Mouse (Mus musculus) forebrain, embryonic 10.5 days (tissue): ENCODE data around the gene A730061H03Rik. TPM values are rescaled to one million over a fixed set of nuclear protein-coding genes. Genes with fewer than 3 reads are reported as not detected.

Experiments
- DNase-seq: peaks from one replicate; pipeline ENCODE4 v3.0.0-alpha.2; 2017; ENCODE audit warnings: low spot score; ENCODE audit errors: extremely low spot score
- H3K27ac ChIP-seq: fragments of 300-500 bp; sonication (generic); 2 replicates; pipeline ENCODE4 v1.5.1; 2016; ENCODE audit warnings: mild to moderate bottlenecking
- H3K27me3 ChIP-seq: fragments of 300-500 bp; sonication (generic); 2 replicates; pipeline ENCODE4 v1.6.1; 2016; ENCODE audit warnings: mild to moderate bottlenecking; ENCODE audit not compliant: poor library complexity, severe bottlenecking
- H3K36me3 ChIP-seq: fragments of 300-500 bp; sonication (generic); replicated peaks from 2 replicates; pipeline ENCODE4 v1.6.1; 2016; ENCODE audit warnings: mild to moderate bottlenecking, moderate library complexity
- H3K4me1 ChIP-seq: fragments of 300-500 bp; sonication (generic); 2 replicates; pipeline ENCODE4 v1.6.1; 2016
- H3K4me3 ChIP-seq: fragments of 300-500 bp; sonication (generic); 2 replicates; pipeline ENCODE4 v1.5.1; 2016; ENCODE audit warnings: mild to moderate bottlenecking, moderate library complexity
- H3K9me3 ChIP-seq: fragments of 300-500 bp; sonication (generic); 2 replicates; pipeline ENCODE4 v1.6.1; 2016; ENCODE audit warnings: mild to moderate bottlenecking, moderate library complexity
- WGBS: fragments of 180-500 bp; shearing (Covaris S2); methylation state at CpG from one replicate; pipeline ENCODE4 v1.1.7; 2016; 5-methylcytosine and 5-hydroxymethylcytosine counted together
- polyA plus RNA-seq: library from polyadenylated mRNA; unstranded; fragments of >200 nt; fragmentation: Nextera tagmentation; extraction: Ambion mirVana; gene quantifications from 2 replicates; pipeline ENCODE4 v1.2.1, GENCODE M21; 2016

Gene A730061H03Rik
- not detected in 2 replicates for polyA plus RNA-seq

DNA sequence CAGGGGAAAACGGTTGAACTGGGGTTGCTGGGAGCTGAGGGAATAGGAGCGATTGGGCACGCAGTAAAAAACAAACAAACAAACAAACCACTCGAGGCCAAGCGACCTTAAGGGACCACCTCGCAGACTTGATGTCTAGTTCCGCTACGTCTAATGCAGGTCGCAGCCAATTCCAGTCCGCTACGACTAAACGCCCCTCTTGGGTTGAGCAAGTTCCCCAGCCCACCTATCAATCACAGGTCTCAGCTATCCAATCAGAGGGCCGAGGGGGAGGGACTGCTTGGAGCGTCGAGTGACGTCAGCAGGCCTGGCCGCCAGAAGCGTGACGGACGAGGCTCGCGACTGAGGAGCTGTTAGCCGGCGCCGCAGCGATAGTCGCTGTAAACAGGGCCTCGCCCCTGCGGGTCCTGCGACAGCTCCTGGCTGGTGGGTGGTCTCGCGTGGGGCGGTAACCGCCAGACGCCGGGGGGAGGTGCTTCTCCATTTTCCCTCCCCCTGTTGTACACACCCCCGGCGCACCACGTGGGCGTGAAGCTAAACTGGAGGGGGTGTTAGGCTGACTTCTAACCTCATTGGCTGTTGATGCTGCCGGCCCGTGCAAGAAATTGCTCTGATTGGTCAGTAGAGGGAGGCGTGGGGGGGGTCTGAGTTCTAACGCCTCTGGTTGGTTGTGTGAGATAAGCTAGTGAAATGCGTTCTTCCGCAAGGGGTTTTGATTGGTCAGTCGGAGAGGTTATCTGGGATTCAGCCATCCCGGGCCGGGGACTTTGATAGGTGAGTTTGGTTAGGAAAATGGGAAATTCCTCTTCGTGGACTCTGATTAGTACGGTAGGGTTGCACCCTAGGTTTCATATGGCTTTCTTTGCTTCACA, at the start of gene A730061H03Rik:
Gene A730061H03Rik, minus strand, starts transcription at position 205 of the 872 bp plus-strand sequence.
- peaks cover 23% of the 10 kb centered on the region for H3K36me3 ChIP-seq
- peak within 1 kb of the TSS; percentile 94 for H3K27ac ChIP-seq
- H3K27me3 ChIP-seq: no peaks in the 10 kb centered on the region
- peak; percentile 98 for DNase-seq
- peak within 1 kb of the TSS; percentile 66 for H3K4me3 ChIP-seq
- no peaks in the 10 kb centered on the region for H3K9me3 ChIP-seq
- WGBS: under 1% methylated on average over 51 of the region's 51 CpGs
- peaks cover 25% of the 10 kb centered on the region for H3K4me1 ChIP-seq

DNA sequence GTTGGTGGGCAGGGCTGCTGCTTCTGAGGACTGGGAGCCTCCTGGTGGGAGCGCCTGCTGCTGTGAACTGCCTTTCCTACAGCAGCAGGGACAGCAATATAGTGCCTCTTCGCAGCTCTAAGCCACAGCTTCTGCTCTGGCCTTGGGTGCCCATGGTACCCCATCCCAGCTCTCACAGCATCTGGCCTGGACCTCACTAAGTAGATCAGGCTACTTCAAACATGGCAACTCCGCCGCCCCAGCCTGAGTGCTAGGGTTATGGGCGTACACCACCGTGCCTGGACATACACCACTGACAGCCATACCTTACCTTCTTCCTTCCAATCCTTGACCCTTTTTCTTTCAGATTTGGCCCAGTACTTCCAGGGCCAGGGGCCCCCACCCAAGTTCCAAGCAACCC, 48.1 kb upstream of the A730061H03Rik start:
- H3K36me3 ChIP-seq: peaks cover 65% of the 10 kb centered on the region
- no peaks in the 10 kb centered on the region for H3K9me3 ChIP-seq
- 91% methylated on average over 6 of the region's 6 CpGs for WGBS
- H3K27me3 ChIP-seq: no peaks in the 10 kb centered on the region
- no peak overlapping the region for H3K27ac ChIP-seq
- no peak for DNase-seq
- H3K4me3 ChIP-seq: no peak overlapping the region
- peaks cover 14% of the 10 kb centered on the region for H3K4me1 ChIP-seq

DNA sequence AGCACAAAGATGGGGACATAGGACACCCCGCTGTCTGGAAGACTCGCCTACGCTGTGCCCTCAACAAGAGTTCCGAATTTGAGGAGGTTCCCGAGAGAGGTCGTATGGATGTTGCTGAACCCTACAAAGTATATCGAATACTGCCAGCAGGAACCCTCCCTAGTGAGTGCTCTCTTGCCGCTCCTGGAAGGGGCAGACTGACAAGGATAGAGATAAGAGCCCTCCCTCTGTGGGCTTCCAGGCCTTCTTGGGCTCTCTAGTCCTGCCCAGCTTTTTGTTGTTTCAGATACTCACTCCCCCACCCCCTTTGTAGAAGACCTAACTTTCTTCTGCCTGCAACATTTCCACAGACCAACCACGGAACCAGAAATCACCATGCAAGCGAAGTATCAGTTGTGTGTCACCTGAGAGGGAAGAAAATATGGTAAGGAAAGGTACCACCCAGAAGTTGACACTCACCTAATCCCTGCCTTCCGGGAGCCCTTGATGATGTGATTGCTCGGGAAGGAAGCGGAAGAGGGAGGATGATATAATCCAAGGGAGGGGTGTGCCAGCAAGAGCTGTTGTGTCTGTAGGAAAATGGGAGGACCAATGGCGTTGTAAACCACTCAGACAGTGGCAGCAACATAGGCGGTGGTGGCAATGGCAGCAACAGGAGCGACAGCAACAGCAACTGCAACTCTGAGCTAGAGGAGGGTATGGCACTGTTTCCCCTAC, 45.7 kb upstream of the A730061H03Rik start:
- H3K4me1 ChIP-seq: peaks cover 15% of the 10 kb centered on the region
- DNase-seq: no peak
- no peak overlapping the region for H3K4me3 ChIP-seq
- no peaks in the 10 kb centered on the region for H3K27me3 ChIP-seq
- 96% methylated on average over 16 of the region's 16 CpGs for WGBS
- H3K27ac ChIP-seq: no peak overlapping the region
- no peaks in the 10 kb centered on the region for H3K9me3 ChIP-seq
- peaks cover 89% of the 10 kb centered on the region for H3K36me3 ChIP-seq

DNA sequence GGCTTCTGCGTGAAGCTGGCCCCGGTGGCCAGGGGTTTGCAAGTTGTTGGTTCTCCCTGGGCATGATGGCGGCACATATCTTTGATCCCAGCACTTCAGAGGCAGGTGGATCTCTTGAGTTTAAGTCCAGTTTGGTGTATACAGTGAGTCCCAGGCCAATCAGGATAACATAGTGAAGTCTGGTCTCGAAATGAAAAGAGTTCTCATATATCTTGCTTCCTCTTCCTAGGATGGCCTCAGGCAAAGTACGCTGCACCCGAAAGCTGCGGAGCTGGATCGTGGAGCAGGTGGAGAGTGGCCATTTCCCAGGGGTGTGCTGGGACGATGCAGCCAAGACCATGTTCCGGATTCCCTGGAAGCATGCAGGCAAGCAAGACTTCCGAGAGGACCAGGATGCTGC, 44.6 kb upstream of the A730061H03Rik start:
- H3K27me3 ChIP-seq: no peaks in the 10 kb centered on the region
- peaks cover 92% of the 10 kb centered on the region for H3K36me3 ChIP-seq
- 93% methylated on average over 11 of the region's 11 CpGs for WGBS
- no peak overlapping the region; the same call in 1 of the 2 replicates for H3K4me3 ChIP-seq
- H3K4me1 ChIP-seq: peaks cover 15% of the 10 kb centered on the region
- H3K27ac ChIP-seq: no peak overlapping the region
- DNase-seq: no peak
- no peaks in the 10 kb centered on the region for H3K9me3 ChIP-seq

DNA sequence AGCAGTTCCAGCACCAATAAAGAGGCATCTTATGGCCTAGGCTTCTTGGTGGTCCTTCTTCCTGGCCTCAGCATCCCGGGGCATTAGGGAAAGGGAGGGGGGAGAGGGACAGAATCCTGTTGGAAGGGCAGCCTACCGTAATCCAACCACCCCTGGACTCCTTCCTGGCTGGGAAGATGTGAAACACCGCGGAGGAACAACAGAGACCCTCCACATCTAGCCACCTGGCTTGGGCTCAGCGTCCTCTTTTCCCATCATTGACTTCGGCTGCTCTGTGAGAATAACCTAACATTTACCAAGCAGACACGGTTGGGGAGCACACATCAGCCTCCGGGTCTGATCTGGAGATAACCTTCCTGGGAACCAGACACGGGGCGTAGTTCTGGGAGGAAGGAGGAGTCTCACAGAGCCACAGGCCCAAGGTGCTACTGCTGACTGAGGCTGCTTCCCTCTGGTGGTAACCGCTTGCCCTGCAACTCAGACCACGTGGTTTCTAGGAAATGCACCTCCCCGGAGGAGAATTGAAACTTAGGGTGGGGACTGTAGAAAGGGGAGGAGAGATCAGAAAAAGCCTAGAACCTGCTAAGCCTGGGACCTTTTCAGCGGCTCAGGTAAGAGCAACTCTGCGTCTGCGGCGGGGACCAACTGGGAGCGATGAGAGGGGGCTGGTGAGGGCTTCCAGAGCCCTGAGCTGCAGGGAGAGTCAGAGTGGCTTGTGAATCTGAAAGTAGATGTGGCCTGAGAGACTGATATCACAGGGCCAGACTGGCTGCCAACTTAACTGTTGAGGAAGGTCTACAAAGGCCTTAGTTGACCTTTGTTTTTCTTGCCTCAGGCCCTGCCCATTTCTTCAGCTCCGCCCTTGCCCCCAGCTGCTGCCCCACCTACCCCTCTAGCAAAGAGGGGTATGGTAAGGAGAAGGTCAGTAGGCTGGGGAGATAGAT, 43.7 kb upstream of the A730061H03Rik start:
- 23% methylated on average over 19 of the region's 19 CpGs for WGBS

DNA sequence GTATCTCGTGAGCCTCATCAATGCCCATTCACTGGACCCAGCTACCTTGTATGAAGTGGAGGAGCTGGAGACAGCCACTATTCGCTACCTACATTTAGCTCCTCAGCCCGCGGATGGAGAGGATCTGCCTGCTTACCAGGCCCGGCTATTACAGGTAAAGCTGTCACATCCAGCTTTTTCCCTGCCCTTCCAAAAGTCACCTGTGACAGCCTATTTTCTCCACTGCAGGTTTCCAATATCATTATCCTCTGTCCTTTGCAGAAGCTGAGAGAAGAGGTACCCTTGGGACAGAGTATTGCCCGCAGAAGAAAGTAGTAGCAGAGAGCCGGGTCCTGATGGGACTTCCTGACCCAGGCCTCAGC, 43.0 kb upstream of the A730061H03Rik start, which contains the start of gene Irf9:
Gene Irf9, plus strand, starts transcription at position 301 of the 362 bp plus-strand sequence.
- 89% methylated on average over 7 of the region's 7 CpGs for WGBS
- Histone ChIP-seq H3K27ac (peak within 1 kb of the TSS; percentile 78), H3K36me3 (peaks cover 92% of the 10 kb centered on the region), H3K4me3 (peak within 1 kb of the TSS; percentile 42), H3K9me3 (no peaks in the 10 kb centered on the region), H3K4me1 (peaks cover 15% of the 10 kb centered on the region), H3K27me3 (no peaks in the 10 kb centered on the region)
- no peak for DNase-seq

More for the DNA sequence above, 43.7 kb upstream of the A730061H03Rik start:
- H3K27me3 ChIP-seq: no peaks in the 10 kb centered on the region
- peak overlapping the region; percentile 42 for H3K4me3 ChIP-seq
- H3K27ac ChIP-seq: peak overlapping the region; percentile 78
- DNase-seq: peak; percentile 83
- H3K9me3 ChIP-seq: no peaks in the 10 kb centered on the region
- peaks cover 92% of the 10 kb centered on the region for H3K36me3 ChIP-seq
- peaks cover 15% of the 10 kb centered on the region for H3K4me1 ChIP-seq

DNA sequence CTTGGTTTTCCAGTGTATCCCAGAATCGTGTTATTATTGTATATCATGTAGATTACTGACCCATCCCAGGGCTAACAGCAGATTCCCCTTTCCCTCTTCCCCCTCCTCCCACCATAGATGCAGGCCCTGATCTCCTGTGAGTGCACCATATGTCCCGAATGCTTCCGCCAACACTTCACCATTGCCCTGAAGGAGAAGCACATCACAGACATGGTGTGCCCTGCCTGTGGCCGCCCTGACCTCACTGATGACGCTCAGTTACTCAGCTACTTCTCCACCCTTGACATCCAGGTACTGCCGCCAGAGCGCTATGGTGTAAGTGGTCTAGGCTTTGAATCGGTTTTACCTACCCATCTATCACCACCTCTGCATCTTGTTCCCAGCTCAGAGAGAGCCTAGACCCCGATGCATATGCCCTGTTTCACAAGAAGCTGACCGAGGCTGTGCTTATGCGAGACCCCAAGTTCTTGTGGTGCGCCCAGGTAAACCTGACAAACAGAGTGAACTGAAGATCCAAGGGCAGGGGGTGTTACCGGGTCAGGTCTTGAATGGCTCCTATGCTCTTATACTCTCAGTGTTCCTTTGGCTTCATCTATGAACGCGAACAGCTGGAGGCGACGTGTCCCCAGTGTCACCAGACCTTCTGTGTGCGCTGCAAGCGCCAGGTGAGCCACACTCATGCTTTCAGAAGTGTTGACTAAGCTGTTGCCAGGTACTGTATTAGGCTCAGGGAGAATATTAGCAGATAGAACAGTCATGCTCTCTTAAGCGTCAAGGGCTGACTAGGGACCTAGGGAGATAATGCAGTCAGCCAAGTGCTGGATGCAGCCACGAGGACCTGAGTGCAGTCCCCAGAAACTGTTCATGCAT, 38.5 kb upstream of the A730061H03Rik start:
- Histone ChIP-seq H3K27ac (no peak overlapping the region), H3K4me3 (no peak overlapping the region)

DNA sequence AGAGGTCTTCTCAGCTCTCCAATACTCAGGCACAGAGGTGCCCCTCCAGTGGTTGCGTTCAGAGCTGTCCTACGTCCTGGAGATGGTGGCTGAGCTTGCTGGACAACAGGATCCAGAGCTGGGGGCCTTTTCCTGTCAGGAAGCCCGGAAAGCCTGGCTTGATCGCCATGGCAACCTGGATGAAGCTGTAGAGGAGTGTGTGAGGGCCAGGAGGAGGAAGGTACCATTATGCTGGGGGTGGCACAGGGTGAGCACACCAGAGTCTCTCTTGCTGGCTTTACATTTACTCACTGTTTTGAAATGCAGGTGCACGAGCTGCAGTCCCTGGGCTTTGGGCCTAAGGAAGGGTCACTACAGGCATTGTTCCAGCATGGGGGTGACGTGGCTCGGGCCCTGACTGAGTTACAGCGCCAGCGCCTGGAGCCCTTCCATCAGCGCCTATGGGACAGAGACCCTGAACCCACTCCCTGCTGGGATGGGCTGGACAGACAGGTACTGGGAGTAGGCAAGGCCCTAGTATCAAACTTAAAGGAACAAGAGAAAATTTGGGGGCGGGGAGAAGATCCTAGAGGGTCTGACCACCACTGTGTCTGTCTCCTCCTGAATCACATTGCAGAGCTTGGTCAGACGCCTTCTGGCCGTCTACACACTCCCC, 36.0 kb upstream of the A730061H03Rik start:
- WGBS: 84% methylated on average over 13 of the region's 13 CpGs
- H3K36me3 ChIP-seq: peaks cover 76% of the 10 kb centered on the region
- no peak overlapping the region for H3K4me3 ChIP-seq
- H3K27me3 ChIP-seq: no peaks in the 10 kb centered on the region
- H3K9me3 ChIP-seq: no peaks in the 10 kb centered on the region
- no peak overlapping the region for H3K27ac ChIP-seq
- H3K4me1 ChIP-seq: peaks cover 33% of the 10 kb centered on the region
- no peak for DNase-seq

More for the DNA sequence above, 38.5 kb upstream of the A730061H03Rik start:
- no peak for DNase-seq
- Histone ChIP-seq H3K4me1 (peaks cover 16% of the 10 kb centered on the region), H3K36me3 (peaks cover 97% of the 10 kb centered on the region), H3K9me3 (no peaks in the 10 kb centered on the region), H3K27me3 (no peaks in the 10 kb centered on the region)
- 94% methylated on average over 21 of the region's 21 CpGs for whole genome bisulfite sequencing

DNA sequence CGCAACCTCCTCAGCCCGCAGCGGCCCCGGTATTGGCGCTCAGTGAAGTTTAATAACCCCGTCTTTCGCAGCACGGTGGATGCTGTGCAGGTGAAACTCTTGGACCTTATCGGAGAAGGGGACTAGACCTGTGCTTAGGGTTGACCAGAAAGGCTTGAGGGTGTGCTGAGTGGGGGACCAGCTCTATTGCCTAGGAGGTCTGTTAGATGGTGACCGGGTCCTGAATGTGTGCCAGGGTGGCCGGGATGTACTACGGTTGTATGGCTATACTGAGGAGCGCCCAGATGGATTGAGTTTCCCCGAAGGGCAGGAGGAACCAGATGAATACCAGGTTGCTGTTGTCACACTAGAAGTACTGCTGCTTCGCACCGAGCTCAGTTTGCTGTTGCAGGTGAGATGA, 32.0 kb upstream of the A730061H03Rik start:
- Histone ChIP-seq H3K4me3 (peak overlapping the region; percentile 94), H3K4me1 (peaks cover 49% of the 10 kb centered on the region), H3K27ac (peak overlapping the region; percentile 93), H3K9me3 (no peaks in the 10 kb centered on the region), H3K36me3 (peaks cover 50% of the 10 kb centered on the region), H3K27me3 (no peaks in the 10 kb centered on the region)
- WGBS: 10% methylated on average over 16 of the region's 16 CpGs
- no peak for DNase-seq

DNA sequence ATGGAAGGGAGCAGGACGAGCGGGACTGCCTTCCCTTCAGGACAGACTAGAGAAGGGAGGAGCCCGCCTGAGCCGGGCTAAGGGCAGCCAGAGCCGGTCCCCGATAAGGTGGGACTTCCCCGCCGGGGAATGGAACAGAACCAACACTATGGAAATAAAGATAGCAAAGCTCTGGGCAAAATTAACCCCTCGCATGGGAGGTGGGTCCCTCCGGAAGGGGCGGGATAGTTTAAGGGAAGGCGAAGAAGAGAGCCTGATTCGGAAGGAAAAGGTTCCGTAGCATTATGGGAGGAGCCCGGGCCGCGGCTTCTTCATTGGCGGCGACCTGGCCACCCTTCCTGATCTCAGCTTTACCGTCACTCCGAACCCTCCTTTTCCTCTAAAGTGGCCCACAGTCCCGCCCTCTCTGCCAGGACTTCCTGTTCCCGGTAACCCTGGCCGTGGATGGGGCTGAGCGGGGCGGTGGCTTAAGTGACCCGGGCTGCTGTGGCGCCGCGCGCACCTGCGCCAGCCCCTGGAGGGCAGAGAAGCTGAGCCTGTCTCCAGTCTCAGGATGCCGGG, 31.2 kb upstream of the A730061H03Rik start, which contains the start of gene Rnf31:
Gene Rnf31, plus strand, starts transcription at position 378 of the 561 bp plus-strand sequence.
- under 1% methylated on average over 33 of the region's 33 CpGs for WGBS
- H3K27me3 ChIP-seq: no peaks in the 10 kb centered on the region
- H3K4me3 ChIP-seq: peak within 1 kb of the TSS; percentile 94
- no peaks in the 10 kb centered on the region for H3K9me3 ChIP-seq
- H3K4me1 ChIP-seq: peaks cover 48% of the 10 kb centered on the region
- peak; percentile 93 for DNase-seq
- H3K27ac ChIP-seq: peak within 1 kb of the TSS; percentile 93
- H3K36me3 ChIP-seq: peaks cover 47% of the 10 kb centered on the region
